ENCODE assay signal across 11 mouse cellular contexts in genomic region chr2:159068303-159069020, GRCm38 (mm10).
DNase-seq lines count a peak whose midpoint lies in the region; ATAC-seq and TF ChIP-seq lines count a peak whose summit lies in the region.
"Had no signal": no experiment of that assay in that cellular context is flagged by ENCODE, and none has a peak within 500 bp of the region (broad histone marks: within the 10 kb centered on the region; RNA-seq: fewer than 3 reads in every experiment).

No protein-coding gene starts in this region.

- 0 out of 2 replicates have a peak, but pooled peaks have one; percentile 11 for TF ChIP-seq CTCF in intestine, postnatal 0 days (IDR thresholded peaks at IDR 0.05; ENCODE audit: low read depth)
- TF ChIP-seq CTCF in kidney, adult 2 months (conservative IDR thresholded peaks at IDR 0.05; ENCODE audit: insufficient read depth, insufficient read length, low read depth, low read length), result no peak
- no peak for TF ChIP-seq CTCF in left cerebral cortex, adult 2 months (IDR thresholded peaks at IDR 0.05)

- no peak overlapping the region for H3K4me3 ChIP-seq in intestine, postnatal 0 days (ENCODE audit: low read depth, low read length)
- no peak overlapping the region for H3K4me3 ChIP-seq in intestine, embryonic 16.5 days (ENCODE audit: low read length)
- H3K4me3 ChIP-seq in kidney, adult 2 months (ENCODE audit: insufficient read depth, low read depth, low read length), result no peak overlapping the region
- no peak overlapping the region for H3K4me3 ChIP-seq in left cerebral cortex, adult 2 months
- H3K4me3 ChIP-seq: limb, embryonic 12.5 days had no signal

- peak; percentile 58 for DNase-seq in kidney, adult 2 months
- DNase-seq in kidney, postnatal 10 days, result peak; percentile 43
- DNase-seq in lung, postnatal 36 days, result peak; percentile 67
- no peak for DNase-seq in Muller cell, postnatal 12 days (ENCODE audit: inconsistent ontology term)
- DNase-seq in left cerebral cortex, adult 2 months (ENCODE audit: extremely low spot score in 1 of 2, low spot score in 2 of 2), result no peak
- DNase-seq: thymus, adult 2 months had no signal

- intact Hi-C loops in left cerebral cortex, adult 2 months (cut with DNase I), result no loop called here

- no peaks in the 10 kb centered on the region for H3K36me3 ChIP-seq in intestine, postnatal 0 days (ENCODE audit: control insufficient read depth, insufficient read depth)
- H3K36me3 ChIP-seq in intestine, embryonic 16.5 days (ENCODE audit: control insufficient read depth, insufficient read depth, low read length), result no peaks in the 10 kb centered on the region
- H3K36me3 ChIP-seq in kidney, adult 2 months (ENCODE audit: control insufficient read depth, insufficient read depth, low read length), result no peaks in the 10 kb centered on the region
- H3K36me3 ChIP-seq: limb, embryonic 12.5 days had no signal

- no peak overlapping the region for H3K9ac ChIP-seq in intestine, postnatal 0 days (ENCODE audit: low read depth, low read length)
- no peak overlapping the region for H3K9ac ChIP-seq in intestine, embryonic 16.5 days (ENCODE audit: low read depth, low read length)
- H3K9ac ChIP-seq: limb, embryonic 12.5 days had no signal

- no peaks in the 10 kb centered on the region for H3K9me3 ChIP-seq in intestine, postnatal 0 days (ENCODE audit: control insufficient read depth)
- no peaks in the 10 kb centered on the region for H3K9me3 ChIP-seq in intestine, embryonic 16.5 days (ENCODE audit: control insufficient read depth, low read length)
- H3K9me3 ChIP-seq: limb, embryonic 12.5 days had no signal

- no peak overlapping the region for H3K27ac ChIP-seq in intestine, postnatal 0 days (ENCODE audit: low read depth, low read length)
- no peak overlapping the region for H3K27ac ChIP-seq in intestine, embryonic 16.5 days (ENCODE audit: low read length)
- peak overlapping the region; percentile 70 for H3K27ac ChIP-seq in kidney, adult 2 months (ENCODE audit: insufficient read depth, low read depth, low read length)
- no peak overlapping the region for H3K27ac ChIP-seq in left cerebral cortex, adult 2 months
- H3K27ac ChIP-seq: limb, embryonic 12.5 days had no signal

- no peak for TF ChIP-seq POLR2A in kidney, adult 2 months (IDR thresholded peaks at IDR 0.05; ENCODE audit: low read depth, low read length)

- H3K4me1 ChIP-seq in intestine, postnatal 0 days (replicated peaks; ENCODE audit: control insufficient read depth, insufficient read depth, low read length), result no peaks in the 10 kb centered on the region
- H3K4me1 ChIP-seq in intestine, embryonic 16.5 days (ENCODE audit: control insufficient read depth, insufficient read depth, low read length), result no peaks in the 10 kb centered on the region
- H3K4me1 ChIP-seq in kidney, adult 2 months (ENCODE audit: control insufficient read depth, insufficient read depth, low read length), result no peaks in the 10 kb centered on the region; the same call in 1 of the 2 replicates

- no peaks in the 10 kb centered on the region for H3K27me3 ChIP-seq in intestine, postnatal 0 days (replicated peaks; ENCODE audit: control insufficient read depth, insufficient read depth, low read length)
- no peaks in the 10 kb centered on the region for H3K27me3 ChIP-seq in intestine, embryonic 16.5 days (replicated peaks; ENCODE audit: control insufficient read depth, insufficient read depth, low read length)
- H3K27me3 ChIP-seq in kidney, adult 2 months (replicated peaks; ENCODE audit: control insufficient read depth, insufficient read depth, low read length), result no peaks in the 10 kb centered on the region

- H3K4me2 ChIP-seq in intestine, postnatal 0 days (replicated peaks; ENCODE audit: low read depth), result no peak overlapping the region
- no peak overlapping the region for H3K4me2 ChIP-seq in intestine, embryonic 16.5 days (ENCODE audit: low read depth, low read length)
- H3K4me2 ChIP-seq: limb, embryonic 12.5 days; midbrain, embryonic 11.5 days had no signal

- 46% methylated on average over 7 of the region's 7 CpGs for WGBS in intestine, postnatal 0 days
- WGBS in intestine, embryonic 16.5 days, result 55% methylated on average over 7 of the region's 7 CpGs
- 38% methylated on average over 7 of the region's 7 CpGs for WGBS in kidney, adult 2 months

- no peak for ATAC-seq in intestine, postnatal 0 days
- no peak for ATAC-seq in intestine, embryonic 16.5 days
- ATAC-seq: inflammation-experienced regulatory T-cells, adult 6 months had no signal

Comparison
In these comparisons a context has a peak if more than half of its experiments do, and no peak if none do; other contexts are left out.
1. DNase-seq: peak in kidney, adult 2 months (single experiment), kidney, postnatal 10 days (single experiment) and lung, postnatal 36 days (single experiment); none in Muller cell, postnatal 12 days (single experiment) and left cerebral cortex, adult 2 months (0 of 2).